Mouse (Mus musculus): ENCODE measurements around the gene AI837181. TPM values are rescaled to one million over a fixed set of nuclear protein-coding genes. Genes with fewer than 3 reads are reported as not detected.

The AI837181 gene
- 56.5 and 58.6 TPM in 2 replicates for polyA plus RNA-seq (2015; fragmentation: Nextera tagmentation; extraction: Ambion mirVana)

GRCm38 (mm10) chr19:5424782-5425741 lies at the start of gene AI837181, which contains the start of gene Drap1:
AI837181 (plus strand) TSS chr19:5425144.
Drap1 (minus strand) TSS chr19:5424979.
- peak; percentile 94 for ATAC-seq (ENCODE audit: borderline replicate concordance, extremely low read depth, low FRiP score, low TSS enrichment)
- peak within 1 kb of the TSS; percentile 94 for H3K9ac ChIP-seq
- H3K27me3 ChIP-seq: no peaks in the 10 kb centered on the region
- peak within 1 kb of the TSS; percentile 79 for H3K4me3 ChIP-seq
- peaks cover 31% of the 10 kb centered on the region for H3K4me1 ChIP-seq
- peak within 1 kb of the TSS; percentile 95 for H3K27ac ChIP-seq
- peaks cover 43% of the 10 kb centered on the region for H3K36me3 ChIP-seq
- WGBS: under 1% methylated on average over 71 of the region's 87 CpGs
- H3K9me3 ChIP-seq: no peaks in the 10 kb centered on the region
- peak within 1 kb of the TSS; percentile 85 for H3K4me2 ChIP-seq

GRCm38 (mm10) chr19:5377446-5377845 lies 47.5 kb upstream of the AI837181 start:
- Histone ChIP-seq H3K36me3 (peaks cover 61% of the 10 kb centered on the region), H3K27me3 (no peaks in the 10 kb centered on the region), H3K9ac (no peak overlapping the region), H3K4me3 (no peak overlapping the region), H3K4me1 (no peaks in the 10 kb centered on the region), H3K27ac (no peak overlapping the region), H3K4me2 (no peak overlapping the region), H3K9me3 (no peaks in the 10 kb centered on the region)
- ATAC-seq (ENCODE audit: borderline replicate concordance, extremely low read depth, low FRiP score, low TSS enrichment): no peak
- 90% methylated on average over 1 of the region's 1 CpGs for WGBS

- WGBS: 93% methylated on average over 12 of the region's 12 CpGs
- H3K27ac ChIP-seq: no peak overlapping the region
- no peaks in the 10 kb centered on the region for H3K9me3 ChIP-seq
- H3K4me1 ChIP-seq: peaks cover 16% of the 10 kb centered on the region
- H3K9ac ChIP-seq: no peak overlapping the region
- no peak for ATAC-seq (ENCODE audit: borderline replicate concordance, extremely low read depth, low FRiP score, low TSS enrichment)
- H3K4me2 ChIP-seq: no peak overlapping the region
- H3K27me3 ChIP-seq: no peaks in the 10 kb centered on the region
- no peak overlapping the region for H3K4me3 ChIP-seq
- H3K36me3 ChIP-seq: peaks cover 72% of the 10 kb centered on the region
These were observed 41.6 kb upstream of the AI837181 start for GRCm38 (mm10) chr19:5383326-5383725.

- H3K4me3 ChIP-seq: no peak overlapping the region
- WGBS: 90% methylated on average over 8 of the region's 8 CpGs
- no peak overlapping the region for H3K4me2 ChIP-seq
- H3K27me3 ChIP-seq: no peaks in the 10 kb centered on the region
- no peak overlapping the region for H3K9ac ChIP-seq
- ATAC-seq (ENCODE audit: borderline replicate concordance, extremely low read depth, low FRiP score, low TSS enrichment): no peak
- no peaks in the 10 kb centered on the region for H3K9me3 ChIP-seq
- H3K4me1 ChIP-seq: peaks cover 22% of the 10 kb centered on the region
- H3K27ac ChIP-seq: no peak overlapping the region
- H3K36me3 ChIP-seq: peaks cover 59% of the 10 kb centered on the region
These were observed 40.2 kb upstream of the AI837181 start for GRCm38 (mm10) chr19:5384715-5385114.

- H3K4me3 ChIP-seq: peak overlapping the region; percentile 100
- peak overlapping the region; percentile 82 for H3K27ac ChIP-seq
- WGBS: under 1% methylated on average over 43 of the region's 43 CpGs
- no peaks in the 10 kb centered on the region for H3K9me3 ChIP-seq
- peak overlapping the region; percentile 90 for H3K9ac ChIP-seq
- peak overlapping the region; percentile 82 for H3K4me2 ChIP-seq
- H3K4me1 ChIP-seq: peaks cover 40% of the 10 kb centered on the region
- no peaks in the 10 kb centered on the region for H3K27me3 ChIP-seq
- peak; percentile 58 for ATAC-seq (ENCODE audit: borderline replicate concordance, extremely low read depth, low FRiP score, low TSS enrichment)
- H3K36me3 ChIP-seq: peaks cover 26% of the 10 kb centered on the region
These were observed 36.9 kb upstream of the AI837181 start for GRCm38 (mm10) chr19:5388011-5388441.

DNA sequence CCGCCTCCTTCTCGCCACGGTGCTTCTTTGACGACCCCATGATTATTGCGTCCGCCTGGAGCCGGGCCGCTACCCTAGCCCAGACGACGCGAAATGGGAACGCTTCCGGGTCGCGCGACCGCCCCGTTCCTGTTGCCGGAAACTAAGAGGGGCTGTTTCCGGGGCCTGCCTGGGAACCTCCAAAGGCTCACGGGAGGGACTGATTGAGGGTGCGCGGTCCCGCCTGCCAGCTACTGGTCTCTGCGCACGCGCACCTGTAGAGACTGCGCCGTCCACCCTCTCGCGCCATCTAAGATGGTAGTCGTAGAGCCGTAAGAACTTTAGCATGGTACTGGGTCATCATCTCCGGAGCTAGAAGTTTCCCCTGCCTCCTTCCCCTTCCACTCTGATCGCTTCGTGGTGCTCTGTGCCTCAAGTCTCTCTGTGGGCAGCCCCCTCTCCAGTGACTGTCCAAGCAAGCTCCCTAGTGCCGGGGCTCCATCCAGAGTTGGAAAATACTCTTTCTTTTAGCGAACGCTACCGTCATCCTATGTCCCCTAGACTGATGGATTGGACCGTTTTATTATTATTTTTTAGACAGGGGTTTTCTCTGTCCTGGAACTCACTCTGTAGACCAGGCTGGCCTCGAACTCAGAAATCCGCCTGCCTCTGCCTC lies 36.2 kb upstream of the AI837181 start, which contains the start of gene Sart1:
Gene Sart1, minus strand, starts transcription at position 116 of the 655 bp plus-strand sequence.
- H3K4me2 ChIP-seq: peak within 1 kb of the TSS; percentile 82
- H3K27ac ChIP-seq: peak within 1 kb of the TSS; percentile 82
- peak; percentile 95 for ATAC-seq (ENCODE audit: borderline replicate concordance, extremely low read depth, low FRiP score, low TSS enrichment)
- H3K36me3 ChIP-seq: peaks cover 19% of the 10 kb centered on the region
- peaks cover 40% of the 10 kb centered on the region for H3K4me1 ChIP-seq
- no peaks in the 10 kb centered on the region for H3K27me3 ChIP-seq
- WGBS: 1% methylated on average over 43 of the region's 43 CpGs
- H3K4me3 ChIP-seq: peak within 1 kb of the TSS; percentile 100
- no peaks in the 10 kb centered on the region for H3K9me3 ChIP-seq
- peak within 1 kb of the TSS; percentile 90 for H3K9ac ChIP-seq

- Histone ChIP-seq H3K4me3 (peak overlapping the region; percentile 100), H3K27ac (peak overlapping the region; percentile 82), H3K36me3 (peaks cover 9% of the 10 kb centered on the region), H3K27me3 (no peaks in the 10 kb centered on the region), H3K9me3 (no peaks in the 10 kb centered on the region), H3K4me1 (peaks cover 40% of the 10 kb centered on the region), H3K4me2 (peak overlapping the region; percentile 82), H3K9ac (peak overlapping the region; percentile 60)
- ATAC-seq (ENCODE audit: borderline replicate concordance, extremely low read depth, low FRiP score, low TSS enrichment): no peak
- WGBS: 15% methylated on average over 12 of the region's 12 CpGs
These were observed 35.3 kb upstream of the AI837181 start for GRCm38 (mm10) chr19:5389647-5390046.

DNA sequence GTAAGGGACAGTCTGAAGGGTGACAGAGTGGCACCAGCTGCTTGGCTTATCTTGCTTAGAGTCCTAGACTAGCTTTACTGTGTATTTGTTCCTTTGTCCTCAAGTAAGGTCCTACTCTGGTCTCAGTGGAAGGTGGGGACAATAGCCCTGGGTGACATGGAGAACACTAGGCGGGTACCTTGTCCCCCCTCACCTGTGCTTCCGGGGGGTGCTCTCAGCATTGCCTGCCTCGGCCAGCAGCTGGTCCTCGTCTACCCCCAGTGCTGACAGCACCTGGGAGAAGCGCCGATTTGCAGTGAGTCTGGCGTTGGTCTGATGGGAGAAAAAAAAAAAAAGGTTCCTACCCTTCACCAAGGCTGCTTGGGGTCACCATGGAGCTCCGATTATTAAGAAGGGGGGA lies 34.5 kb upstream of the AI837181 start:
- Histone ChIP-seq H3K4me1 (peaks cover 40% of the 10 kb centered on the region), H3K4me3 (peak overlapping the region; percentile 100)

GRCm38 (mm10) chr19:5392892-5393291 lies 32.1 kb upstream of the AI837181 start:
- Histone ChIP-seq H3K9ac (no peak overlapping the region), H3K36me3 (no peaks in the 10 kb centered on the region), H3K9me3 (no peaks in the 10 kb centered on the region), H3K4me3 (no peak overlapping the region), H3K27me3 (no peaks in the 10 kb centered on the region), H3K4me2 (no peak overlapping the region), H3K27ac (peak overlapping the region; percentile 11; the same call in 1 of the 2 replicates), H3K4me1 (peaks cover 25% of the 10 kb centered on the region)
- WGBS: 28% methylated on average over 4 of the region's 4 CpGs
- no peak for ATAC-seq (ENCODE audit: borderline replicate concordance, extremely low read depth, low FRiP score, low TSS enrichment)

More for the DNA sequence above, 34.5 kb upstream of the AI837181 start:
- peak overlapping the region; percentile 82 for H3K4me2 ChIP-seq
- H3K9me3 ChIP-seq: no peaks in the 10 kb centered on the region
- no peak overlapping the region for H3K27ac ChIP-seq
- H3K27me3 ChIP-seq: no peaks in the 10 kb centered on the region
- ATAC-seq (ENCODE audit: borderline replicate concordance, extremely low read depth, low FRiP score, low TSS enrichment): no peak
- 0 out of 2 replicates have a peak, but pooled peaks cover 2% of the 10 kb centered on the region for H3K36me3 ChIP-seq
- 48% methylated on average over 8 of the region's 8 CpGs for WGBS
- H3K9ac ChIP-seq: peak overlapping the region; percentile 60; the same call in 1 of the 2 replicates

DNA sequence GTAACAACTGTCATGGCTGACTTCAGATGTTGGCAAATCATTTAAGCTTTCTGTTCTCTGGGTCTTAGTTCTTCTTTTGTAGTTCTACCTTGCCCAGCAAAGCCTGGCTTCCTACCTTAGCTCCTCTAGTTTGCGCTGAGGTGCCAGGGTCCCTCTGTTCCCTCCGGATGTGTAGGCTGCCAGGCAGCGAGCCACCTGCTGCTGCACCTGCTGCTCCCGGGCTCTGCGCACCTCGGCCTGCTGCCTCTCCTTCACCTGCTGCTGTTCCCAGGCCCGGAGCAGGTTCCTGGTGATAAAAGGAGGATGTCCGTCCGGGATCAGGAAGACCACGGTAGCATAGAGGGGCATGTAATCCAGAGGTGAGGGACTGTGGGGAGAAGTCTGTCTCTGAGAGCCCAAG lies 30.8 kb upstream of the AI837181 start:
- Histone ChIP-seq H3K27me3 (no peaks in the 10 kb centered on the region), H3K9me3 (no peaks in the 10 kb centered on the region), H3K27ac (no peak overlapping the region), H3K4me3 (no peak overlapping the region), H3K9ac (no peak overlapping the region), H3K4me1 (peaks cover 23% of the 10 kb centered on the region), H3K4me2 (no peak overlapping the region), H3K36me3 (no peaks in the 10 kb centered on the region)
- 36% methylated on average over 10 of the region's 10 CpGs for whole genome bisulfite sequencing
- no peak for ATAC-seq (ENCODE audit: borderline replicate concordance, extremely low read depth, low FRiP score, low TSS enrichment)

DNA sequence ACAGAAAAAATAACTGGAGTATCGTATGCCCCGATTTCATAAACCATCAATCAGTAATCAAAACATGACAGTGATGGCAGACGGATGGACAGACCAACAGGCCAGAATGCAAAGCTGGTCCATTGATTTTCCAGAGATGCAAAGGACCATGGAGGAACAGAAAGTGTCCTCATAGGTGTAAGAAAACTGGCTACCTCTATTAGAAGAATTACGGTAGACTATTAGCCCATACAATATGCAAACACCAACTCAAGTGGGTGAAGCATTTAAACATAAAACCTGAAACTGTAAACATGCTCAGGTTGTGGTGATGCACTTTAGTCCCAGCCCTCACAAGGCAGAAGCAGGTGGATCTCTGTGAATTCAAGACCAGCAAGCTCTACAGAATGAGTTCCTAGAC lies 29.6 kb upstream of the AI837181 start:
- Histone ChIP-seq H3K4me1 (peaks cover 11% of the 10 kb centered on the region), H3K4me2 (no peak overlapping the region), H3K4me3 (no peak overlapping the region), H3K27me3 (no peaks in the 10 kb centered on the region), H3K9me3 (no peaks in the 10 kb centered on the region), H3K9ac (no peak overlapping the region), H3K27ac (no peak overlapping the region), H3K36me3 (no peaks in the 10 kb centered on the region)
- 63% methylated on average over 4 of the region's 4 CpGs for WGBS
- ATAC-seq (ENCODE audit: borderline replicate concordance, extremely low read depth, low FRiP score, low TSS enrichment): no peak

All from lung, embryonic 15.5 days (tissue).